Mouse (Mus musculus): ENCODE data around the gene Vps37b.

- TF ChIP-seq POLR2A (IDR thresholded peaks at IDR 0.05; ENCODE audit: control insufficient read depth, extremely low read depth, insufficient read depth, low read length, poor library complexity): no peak
- TF ChIP-seq CTCF (IDR thresholded peaks at IDR 0.05; ENCODE audit: borderline replicate concordance, control insufficient read depth, extremely low read depth, insufficient read depth, low read length, poor library complexity): no peak
Observed at GRCm38 (mm10) chr5:124006082-124006873, 25.8 kb downstream of the Vps37b start.

Data from thymus, adult 2 months (tissue).